Mouse (Mus musculus) olfactory bulb, adult 2 months (tissue): ENCODE data around the gene Barhl1.

Experiments
- CTCF ChIP-seq: fragments of 200-500 bp; IDR thresholded peaks from 2 replicates; pipeline ENCODE4 v1.5.1; 2012; ENCODE audit warnings: low read depth, mild to moderate bottlenecking, low read length, moderate library complexity; ENCODE audit not compliant: insufficient read depth
- POLR2A ChIP-seq: fragments of 200-500 bp; IDR thresholded peaks from 2 replicates; pipeline ENCODE4 v1.6.1; 2012; ENCODE audit warnings: mild to moderate bottlenecking, low read depth, low read length, moderate library complexity; ENCODE audit not compliant: insufficient read depth

DNA sequence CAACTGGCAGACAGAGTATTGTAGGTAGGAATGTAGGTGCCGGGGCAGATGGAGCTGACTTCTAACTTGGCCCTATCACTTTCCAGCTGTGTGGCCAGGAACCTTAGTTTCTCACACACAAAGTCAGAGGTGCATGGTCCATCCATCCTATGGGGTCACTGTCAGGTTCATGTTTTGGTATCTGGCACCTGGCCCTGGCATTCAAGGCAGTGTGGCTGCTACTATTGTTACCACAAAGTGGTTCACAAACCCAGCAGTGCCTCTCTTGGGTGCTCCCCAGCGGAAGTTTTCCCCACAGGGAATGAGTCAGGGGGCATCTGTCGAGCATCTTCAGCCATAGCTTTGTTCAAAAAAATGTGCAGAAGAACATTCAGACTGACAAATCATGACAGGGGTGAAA lies 29.8 kb upstream of the Barhl1 start:
- no peak for TF ChIP-seq CTCF
- no peak for TF ChIP-seq POLR2A
